Comparison of ENCODE assay signal across 8 mouse cellular contexts in genomic region chr2:145862206-145862817, GRCm38 (mm10). TPM values are rescaled to one million over a fixed set of nuclear protein-coding genes. Genes with fewer than 3 reads are reported as not detected.
A peak's percentile ranks its signal among the peaks of the same experiment; 100 is the strongest.
DNase-seq lines count a peak whose midpoint lies in the region; ATAC-seq and TF ChIP-seq lines count a peak whose summit lies in the region.

No protein-coding gene starts in this region.

- 25% methylated on average over 10 of the region's 10 CpGs for WGBS in hindbrain, postnatal 0 days
- 33% methylated on average over 10 of the region's 10 CpGs for WGBS in lung, embryonic 14.5 days
- WGBS in stomach, postnatal 0 days: 18% methylated on average over 10 of the region's 10 CpGs

- peak overlapping the region; percentile 71 for H3K4me2 ChIP-seq in hindbrain, postnatal 0 days (ENCODE audit: low read depth, low read length)
- H3K4me2 ChIP-seq in lung, embryonic 14.5 days: peak overlapping the region; percentile 77
- H3K4me2 ChIP-seq in stomach, postnatal 0 days (replicated peaks; ENCODE audit: low read depth): peak overlapping the region; percentile 72

- H3K4me1 ChIP-seq in embryonic fibroblast, embryonic 13.5 days (ENCODE audit: control insufficient read depth, insufficient read depth, low read length): peaks cover 12% of the 10 kb centered on the region
- peaks cover 15% of the 10 kb centered on the region for H3K4me1 ChIP-seq in hindbrain, postnatal 0 days (ENCODE audit: insufficient read depth, low read length)
- peaks cover 20% of the 10 kb centered on the region for H3K4me1 ChIP-seq in lung, embryonic 14.5 days (ENCODE audit: insufficient read depth)
- H3K4me1 ChIP-seq in stomach, postnatal 0 days (replicated peaks; ENCODE audit: control insufficient read depth, insufficient read depth): 0 out of 2 replicates have a peak, but pooled peaks cover 3% of the 10 kb centered on the region

- TF ChIP-seq EP300 in stomach, postnatal 0 days (optimal IDR thresholded peaks at IDR 0.05): no peak

- TF ChIP-seq CTCF in embryonic fibroblast, embryonic 13.5 days (IDR thresholded peaks at IDR 0.05; ENCODE audit: borderline replicate concordance, insufficient read depth, low read length): no peak
- TF ChIP-seq CTCF in hindbrain, postnatal 0 days (IDR thresholded peaks at IDR 0.05; ENCODE audit: low read depth): no peak
- TF ChIP-seq CTCF in lung, embryonic 14.5 days (IDR thresholded peaks at IDR 0.05; ENCODE audit: low read depth): no peak
- TF ChIP-seq CTCF in stomach, postnatal 0 days (IDR thresholded peaks at IDR 0.05; ENCODE audit: low read depth): no peak

- peak overlapping the region; percentile 33 for H3K9ac ChIP-seq in hindbrain, postnatal 0 days (replicated peaks; ENCODE audit: low read length)
- peak overlapping the region; percentile 58 for H3K9ac ChIP-seq in lung, embryonic 14.5 days
- peak overlapping the region; percentile 66 for H3K9ac ChIP-seq in stomach, postnatal 0 days (ENCODE audit: low read length)

- peak overlapping the region; percentile 51 for H3K4me3 ChIP-seq in embryonic fibroblast, embryonic 13.5 days (ENCODE audit: insufficient read depth, low read length)
- H3K4me3 ChIP-seq in hindbrain, postnatal 0 days (ENCODE audit: low read length): peak overlapping the region; percentile 44
- peak overlapping the region; percentile 49 for H3K4me3 ChIP-seq in lung, embryonic 14.5 days (ENCODE audit: low read depth, low read length)
- peak overlapping the region; percentile 63 for H3K4me3 ChIP-seq in stomach, postnatal 0 days (ENCODE audit: low read depth, low read length)

- DNase-seq in gastrocnemius, adult 18-20 months (ENCODE audit: low spot score): peak; percentile 43
- DNase-seq in gastrocnemius, postnatal 14 days: no peak
- DNase-seq in hindbrain, postnatal 0 days (ENCODE audit: low spot score): no peak
- DNase-seq in lung, embryonic 14.5 days: peak; percentile 73
- DNase-seq in stomach, postnatal 0 days (ENCODE audit: low spot score): peak; percentile 70
- no peak for DNase-seq in cerebellum, postnatal 10 days
- no peak for DNase-seq in left cerebral cortex, adult 9 months (ENCODE audit: low spot score in 2 of 2)

- intact Hi-C loops in gastrocnemius, postnatal 14 days (cut with DNase I; ENCODE audit: low total_unique reads): no loop called here

- H3K36me3 ChIP-seq in hindbrain, postnatal 0 days (ENCODE audit: insufficient read depth, low read length): no peaks in the 10 kb centered on the region
- peaks cover 8% of the 10 kb centered on the region; the same call in 1 of the 2 replicates for H3K36me3 ChIP-seq in lung, embryonic 14.5 days (ENCODE audit: insufficient read depth)
- H3K36me3 ChIP-seq in stomach, postnatal 0 days (ENCODE audit: control insufficient read depth, insufficient read depth, low read length): peaks cover 3% of the 10 kb centered on the region; the same call in 1 of the 2 replicates

- H3K27ac ChIP-seq in embryonic fibroblast, embryonic 13.5 days (ENCODE audit: insufficient read depth, low read length): peak overlapping the region; percentile 91
- H3K27ac ChIP-seq in hindbrain, postnatal 0 days: peak overlapping the region; percentile 62; the same call in 1 of the 2 replicates
- H3K27ac ChIP-seq in lung, embryonic 14.5 days (ENCODE audit: low read depth): peak overlapping the region; percentile 98
- H3K27ac ChIP-seq in stomach, postnatal 0 days (replicated peaks): peak overlapping the region; percentile 98

- ATAC-seq in hindbrain, postnatal 0 days: no peak
- no peak for ATAC-seq in lung, embryonic 14.5 days (ENCODE audit: insufficient read depth)
- peak; percentile 50 for ATAC-seq in stomach, postnatal 0 days (ENCODE audit: low FRiP score, low TSS enrichment)

- no peaks in the 10 kb centered on the region for H3K9me3 ChIP-seq in hindbrain, postnatal 0 days (ENCODE audit: low read length)
- H3K9me3 ChIP-seq in lung, embryonic 14.5 days (ENCODE audit: low read depth, low read length): no peaks in the 10 kb centered on the region
- H3K9me3 ChIP-seq in stomach, postnatal 0 days (ENCODE audit: control insufficient read depth, low read length): no peaks in the 10 kb centered on the region

- peak; percentile 39; the same call in 1 of the 2 replicates for TF ChIP-seq POLR2A in embryonic fibroblast, embryonic 13.5 days (IDR thresholded peaks at IDR 0.05; ENCODE audit: low read depth, low read length)

- no peaks in the 10 kb centered on the region for H3K27me3 ChIP-seq in hindbrain, postnatal 0 days (ENCODE audit: insufficient read depth, low read length)
- H3K27me3 ChIP-seq in lung, embryonic 14.5 days (ENCODE audit: insufficient read depth, low read length): no peaks in the 10 kb centered on the region
- H3K27me3 ChIP-seq in stomach, postnatal 0 days (ENCODE audit: control insufficient read depth, insufficient read depth, low read length): no peaks in the 10 kb centered on the region

RNA-seq across cellular contexts. Expression of gene Naa20, which starts 39.6 kb away (rescaled TPM):
- total RNA-seq in gastrocnemius, adult 18-20 months (2021): 10 to 100 TPM; 52.1 to 57.4 TPM
- total RNA-seq in gastrocnemius, postnatal 14 days (2021): 10 to 100 TPM; 42.3 to 45.8 TPM
- polyA plus RNA-seq in embryonic fibroblast, embryonic 13.5 days (2011; ENCODE audit: insufficient read length, low read depth, missing spikeins): 107 and 122 TPM in 2 replicates
- 104 and 105 TPM in 2 replicates for total RNA-seq in hindbrain, postnatal 0 days (2014; rRNA removed)
- 166 and 168 TPM in 2 replicates for polyA plus RNA-seq in hindbrain, postnatal 0 days (2015; fragmentation: Nextera tagmentation; extraction: Ambion mirVana)
- 176 and 188 TPM in 2 replicates for polyA plus RNA-seq in lung, embryonic 14.5 days (2014; fragmentation: Nextera tagmentation; extraction: Ambion mirVana)
- polyA plus RNA-seq in stomach, postnatal 0 days (2015; fragmentation: Nextera tagmentation; extraction: Ambion mirVana): 119 and 134 TPM in 2 replicates

Comparison
In these comparisons a context has a peak if more than half of its experiments do, and no peak if none do; other contexts are left out.
1. DNase-seq: peak in gastrocnemius, adult 18-20 months (single experiment), lung, embryonic 14.5 days (single experiment) and stomach, postnatal 0 days (single experiment); none in gastrocnemius, postnatal 14 days (single experiment), hindbrain, postnatal 0 days (single experiment), cerebellum, postnatal 10 days (0 of 2) and left cerebral cortex, adult 9 months (0 of 2).
2. Peak in every context shown above with its lines, with median percentiles within 50 percentile points of each other: H3K27ac ChIP-seq, H3K4me3 ChIP-seq, H3K4me2 ChIP-seq and H3K9ac ChIP-seq.